Mouse (Mus musculus) kidney, embryonic 15.5 days (tissue): ENCODE measurements at regions not wholly inside any gene's neighbourhood (a gene's known extent, or its start where the extent isn't known, plus 50 kb on each side); places are given as distances from the start of the nearest gene placed in this dataset.

ENCODE experiments used
- ATAC-seq: fragments of 200-750 bp; cut with Nextera tagmentation; replicated peaks from 2 replicates; pipeline ENCODE4 v1.8.0; 2017; ENCODE audit warnings: moderate TSS enrichment; ENCODE audit not compliant: low FRiP score
- H3K27ac ChIP-seq: fragments of 300-500 bp; sonication (generic); 2 replicates; pipeline ENCODE4 v1.5.1; 2015; ENCODE audit warnings: mild to moderate bottlenecking, inconsistent platforms
- H3K27me3 ChIP-seq: fragments of 300-500 bp; sonication (generic); 2 replicates; pipeline ENCODE4 v1.6.1; 2015; ENCODE audit warnings: inconsistent platforms
- H3K36me3 ChIP-seq: fragments of 300-500 bp; sonication (generic); 2 replicates; pipeline ENCODE4 v1.6.1; 2015; ENCODE audit warnings: inconsistent platforms
- H3K4me1 ChIP-seq: fragments of 300-500 bp; sonication (generic); 2 replicates; pipeline ENCODE4 v1.6.1; 2015; ENCODE audit warnings: inconsistent platforms
- H3K4me2 ChIP-seq: fragments of 300-500 bp; sonication (generic); 2 replicates; pipeline ENCODE4 v1.6.1; 2015; ENCODE audit warnings: moderate library complexity, mild to moderate bottlenecking, inconsistent platforms
- H3K4me3 ChIP-seq: fragments of 300-500 bp; sonication (generic); replicated peaks from 2 replicates; pipeline ENCODE4 v1.5.1; 2015; ENCODE audit warnings: mild to moderate bottlenecking, inconsistent platforms
- H3K9ac ChIP-seq: fragments of 300-500 bp; sonication (generic); 2 replicates; pipeline ENCODE4 v1.6.1; 2015; ENCODE audit warnings: mild to moderate bottlenecking, inconsistent platforms
- H3K9me3 ChIP-seq: fragments of 300-500 bp; sonication (generic); replicated peaks from 2 replicates; pipeline ENCODE4 v1.6.1; 2016; ENCODE audit warnings: inconsistent platforms
- WGBS: fragments of 180-500 bp; shearing (Covaris S2); methylation state at CpG from one replicate; pipeline ENCODE4 v1.1.7; 2015; ENCODE audit warnings: mixed read lengths; 5-methylcytosine and 5-hydroxymethylcytosine counted together

GRCm38 (mm10) chr4:58605941-58606340 lies 52.2 kb upstream of the Lpar1 start:
- ATAC-seq: no peak
- 80% methylated on average over 3 of the region's 3 CpGs for WGBS
- H3K4me3 ChIP-seq: no peak overlapping the region
- no peaks in the 10 kb centered on the region for H3K4me1 ChIP-seq
- no peak overlapping the region for H3K4me2 ChIP-seq
- no peaks in the 10 kb centered on the region for H3K27me3 ChIP-seq
- no peak overlapping the region for H3K27ac ChIP-seq
- H3K9me3 ChIP-seq: no peaks in the 10 kb centered on the region
- no peak overlapping the region for H3K9ac ChIP-seq
- no peaks in the 10 kb centered on the region for H3K36me3 ChIP-seq
